Mouse (Mus musculus) kidney, adult 8-10 months (tissue): Measurements from ENCODE around the gene Ambp.

Experiments used
- DNase-seq, 2 experiments: peaks; one replicate each; pipeline ENCODE4 v3.0.0; 2022

Gene Ambp

GRCm38 (mm10) chr4:63118639-63119437 is 35.8 kb downstream of the Ambp start:
- DNase-seq = peak; percentile 66 to 80

DNA sequence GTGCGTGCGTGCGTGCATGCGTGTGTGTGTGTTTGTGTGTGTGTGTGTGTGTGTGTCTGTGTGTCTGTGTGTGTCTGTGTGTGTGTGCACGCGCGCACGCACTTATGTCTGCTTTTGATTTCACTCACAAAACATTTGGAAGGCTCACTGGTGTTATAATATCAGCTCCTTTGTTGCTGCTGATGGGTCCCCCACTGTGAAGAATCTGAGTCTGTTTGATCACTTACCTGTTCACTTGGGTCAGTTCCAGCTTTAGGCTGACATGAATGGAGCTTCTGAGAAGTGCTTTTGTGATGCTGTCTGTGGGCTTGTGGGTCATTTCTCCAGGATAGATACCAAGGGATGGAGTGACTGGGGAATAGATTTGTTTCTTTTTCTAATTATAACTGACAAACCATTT is 48.9 kb downstream of the Ambp start:
- DNase-seq = no peak

DNA sequence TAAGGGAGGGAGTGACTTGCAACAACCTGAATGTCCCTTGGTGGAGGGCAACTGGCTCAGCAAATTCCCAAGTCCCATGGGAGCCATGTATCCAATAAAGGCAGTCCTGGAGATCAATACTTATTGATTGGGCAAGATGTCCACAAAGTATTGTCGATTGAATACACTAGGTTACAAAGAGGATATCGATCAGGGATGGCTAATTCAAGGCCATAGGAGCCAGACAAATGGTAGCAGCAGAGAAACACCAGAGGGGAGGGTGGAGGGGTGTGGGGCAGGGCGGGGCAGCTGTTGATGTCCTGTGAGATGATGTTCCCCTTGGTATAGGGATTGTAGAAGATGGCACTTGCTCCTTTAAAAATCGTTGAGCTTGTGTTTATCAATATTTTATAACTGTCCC is 52.6 kb downstream of the Ambp start:
- no peak for DNase-seq

- DNase-seq = no peak
Measured at GRCm38 (mm10) chr4:63100478-63100877, 54.1 kb downstream of the Ambp start.

DNA sequence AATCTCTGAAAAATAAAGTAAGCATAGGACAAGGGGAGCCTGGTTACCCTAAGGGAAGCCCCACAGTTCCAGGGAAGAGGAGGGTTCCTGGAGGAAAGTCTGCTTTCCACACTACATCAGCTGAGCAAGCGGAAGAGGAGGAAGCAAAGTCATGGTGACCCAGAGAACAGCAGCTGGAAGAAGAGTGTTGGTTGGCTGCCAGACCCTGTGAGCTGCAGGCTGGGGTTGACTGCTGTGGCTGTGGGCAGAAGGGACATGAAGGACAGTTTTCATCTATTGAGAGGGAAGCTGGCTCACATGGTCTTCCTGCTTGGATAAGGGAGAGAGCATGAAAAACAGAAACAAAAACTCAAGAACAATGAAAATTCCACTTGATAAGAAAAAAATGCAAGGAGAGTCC is 57.0 kb downstream of the Ambp start:
- peak; percentile 32 to 51 for DNase-seq
